Mouse (Mus musculus) cerebellum, adult 18-20 months (tissue): ENCODE measurements around the gene Tas2r126.
"Not testable (repeated sequence)": the region's sequence is repeated elsewhere in the genome, so short reads cannot be mapped to it uniquely, and the experiment has no call there.

Experiments used
- DNase-seq, 2 experiments: peaks; one replicate each; pipeline ENCODE4 v3.0.0; 2021

The Tas2r126 gene

GRCm38 (mm10) chr6:42434446-42434845, at the start of gene Tas2r126:
Gene Tas2r126, plus strand, starts transcription at chr6:42434535.
- DNase-seq: no peak

- no peak for DNase-seq
Observed at GRCm38 (mm10) chr6:42385635-42386034, 48.7 kb upstream of the Tas2r126 start.

GRCm38 (mm10) chr6:42391796-42392330, 42.5 kb upstream of the Tas2r126 start:
- no peak for DNase-seq

GRCm38 (mm10) chr6:42395960-42396809, 38.1 kb upstream of the Tas2r126 start:
- DNase-seq: peak; percentile 38 to 42

- no peak for DNase-seq
Observed at GRCm38 (mm10) chr6:42397041-42397657, 37.2 kb upstream of the Tas2r126 start.

GRCm38 (mm10) chr6:42398285-42398684, 36.0 kb upstream of the Tas2r126 start:
- DNase-seq: no peak

- no peak for DNase-seq
Observed at GRCm38 (mm10) chr6:42398998-42399397, 35.3 kb upstream of the Tas2r126 start.

GRCm38 (mm10) chr6:42399938-42400337, 34.4 kb upstream of the Tas2r126 start, which contains the start of gene Tas2r143:
Gene Tas2r143, plus strand, starts transcription at chr6:42400238.
- no peak for DNase-seq

GRCm38 (mm10) chr6:42405134-42405533, 29.2 kb upstream of the Tas2r126 start, which contains the start of gene Tas2r135:
Gene Tas2r135, plus strand, starts transcription at chr6:42405434.
- DNase-seq: no peak

- DNase-seq: no peak
Observed at GRCm38 (mm10) chr6:42419443-42419842, 14.9 kb upstream of the Tas2r126 start.

- no peak for DNase-seq
Observed at GRCm38 (mm10) chr6:42421439-42421838, 12.9 kb upstream of the Tas2r126 start.

GRCm38 (mm10) chr6:42424472-42424871, 9.9 kb upstream of the Tas2r126 start:
- DNase-seq: no peak

- no peak for DNase-seq
Observed at GRCm38 (mm10) chr6:42426337-42426736, 8.0 kb upstream of the Tas2r126 start.

GRCm38 (mm10) chr6:42433554-42433953, 781 bp upstream of the Tas2r126 start:
- DNase-seq: no peak

GRCm38 (mm10) chr6:42435490-42435889, 1.2 kb downstream of the Tas2r126 start:
- DNase-seq: no peak

- no peak for DNase-seq
Observed at GRCm38 (mm10) chr6:42441395-42441794, 7.1 kb downstream of the Tas2r126 start.

- DNase-seq: no peak
Observed at GRCm38 (mm10) chr6:42444491-42444890, 10.2 kb downstream of the Tas2r126 start.

- no peak for DNase-seq
Observed at GRCm38 (mm10) chr6:42447381-42447780, 13.0 kb downstream of the Tas2r126 start.

- DNase-seq: no peak
Observed at GRCm38 (mm10) chr6:42465096-42465495, 30.8 kb downstream of the Tas2r126 start, which contains the start of gene Olfr458. Gene Olfr458, minus strand, starts transcription at chr6:42465196.

GRCm38 (mm10) chr6:42470542-42470941, 36.2 kb downstream of the Tas2r126 start:
- no peak for DNase-seq

- DNase-seq: not testable (repeated sequence)
Observed at GRCm38 (mm10) chr6:42471298-42471697, 37.0 kb downstream of the Tas2r126 start.

GRCm38 (mm10) chr6:42476235-42476634, 41.9 kb downstream of the Tas2r126 start, which contains the start of gene Olfr457:
Gene Olfr457, minus strand, starts transcription at chr6:42476335.
- DNase-seq: no peak

GRCm38 (mm10) chr6:42484633-42485032, 50.3 kb downstream of the Tas2r126 start:
- DNase-seq: no peak
